Comparison of ENCODE assay signal across 8 mouse cellular contexts in genomic region chr3:121968621-121969020, GRCm38 (mm10). TPM values are rescaled to one million over a fixed set of nuclear protein-coding genes. Genes with fewer than 3 reads are reported as not detected.
DNase-seq lines count a peak whose midpoint lies in the region; ATAC-seq and TF ChIP-seq lines count a peak whose summit lies in the region.

No protein-coding gene starts in this region.

- no peaks in the 10 kb centered on the region for H3K9me3 ChIP-seq in erythroblast, embryonic 14.5 days (ENCODE audit: control insufficient read depth, low read length)
- H3K9me3 ChIP-seq in lung, embryonic 14.5 days (ENCODE audit: low read depth, low read length), result no peaks in the 10 kb centered on the region
- no peaks in the 10 kb centered on the region for H3K9me3 ChIP-seq in stomach, embryonic 15.5 days

- ATAC-seq in erythroblast, adult 5-6 weeks (replicated peaks; ENCODE audit: low FRiP score, poor library complexity, severe bottlenecking), result no peak
- no peak for ATAC-seq in lung, embryonic 14.5 days (ENCODE audit: insufficient read depth)
- ATAC-seq in stomach, embryonic 15.5 days (ENCODE audit: insufficient read depth, low FRiP score, low read depth), result no peak

- 8% methylated on average over 8 of the region's 8 CpGs for WGBS in kidney, adult 2 months
- 3% methylated on average over 8 of the region's 8 CpGs for WGBS in lung, embryonic 14.5 days
- 17% methylated on average over 8 of the region's 8 CpGs for WGBS in stomach, embryonic 15.5 days

- H3K4me2 ChIP-seq in lung, embryonic 14.5 days, result peak overlapping the region; percentile 79
- H3K4me2 ChIP-seq in stomach, embryonic 15.5 days, result peak overlapping the region; percentile 61

- H3K9ac ChIP-seq in lung, embryonic 14.5 days, result peak overlapping the region; percentile 56
- H3K9ac ChIP-seq in stomach, embryonic 15.5 days, result 0 out of 2 replicates have a peak overlapping the region, but pooled peaks have one; percentile 16

- TF ChIP-seq CTCF in kidney, adult 2 months (conservative IDR thresholded peaks at IDR 0.05; ENCODE audit: insufficient read depth, insufficient read length, low read depth, low read length), result no peak
- TF ChIP-seq CTCF in lung, embryonic 14.5 days (IDR thresholded peaks at IDR 0.05; ENCODE audit: low read depth), result no peak

- TF ChIP-seq POLR2A in kidney, adult 2 months (IDR thresholded peaks at IDR 0.05; ENCODE audit: low read depth, low read length), result no peak

- H3K4me3 ChIP-seq in erythroblast, embryonic 14.5 days (replicated peaks), result peak overlapping the region; percentile 75
- peak overlapping the region; percentile 69 for H3K4me3 ChIP-seq in kidney, adult 2 months (ENCODE audit: insufficient read depth, low read depth, low read length)
- H3K4me3 ChIP-seq in lung, embryonic 14.5 days (ENCODE audit: low read depth, low read length), result peak overlapping the region; percentile 53
- peak overlapping the region; percentile 58 for H3K4me3 ChIP-seq in stomach, embryonic 15.5 days (replicated peaks)

- no peaks in the 10 kb centered on the region for H3K27me3 ChIP-seq in erythroblast, embryonic 14.5 days (ENCODE audit: control insufficient read depth)
- no peaks in the 10 kb centered on the region for H3K27me3 ChIP-seq in kidney, adult 2 months (replicated peaks; ENCODE audit: control insufficient read depth, insufficient read depth, low read length)
- H3K27me3 ChIP-seq in lung, embryonic 14.5 days (ENCODE audit: insufficient read depth, low read length), result no peaks in the 10 kb centered on the region
- no peaks in the 10 kb centered on the region for H3K27me3 ChIP-seq in stomach, embryonic 15.5 days (replicated peaks)

- no peaks in the 10 kb centered on the region for H3K36me3 ChIP-seq in erythroblast, embryonic 14.5 days (ENCODE audit: control insufficient read depth)
- no peaks in the 10 kb centered on the region for H3K36me3 ChIP-seq in kidney, adult 2 months (ENCODE audit: control insufficient read depth, insufficient read depth, low read length)
- no peaks in the 10 kb centered on the region for H3K36me3 ChIP-seq in lung, embryonic 14.5 days (ENCODE audit: insufficient read depth)
- no peaks in the 10 kb centered on the region for H3K36me3 ChIP-seq in stomach, embryonic 15.5 days

- H3K4me1 ChIP-seq in erythroblast, embryonic 14.5 days (ENCODE audit: control insufficient read depth), result peaks cover 19% of the 10 kb centered on the region
- H3K4me1 ChIP-seq in kidney, adult 2 months (ENCODE audit: control insufficient read depth, insufficient read depth, low read length), result peaks cover 5% of the 10 kb centered on the region; the same call in 1 of the 2 replicates
- peaks cover 2% of the 10 kb centered on the region; the same call in 1 of the 2 replicates for H3K4me1 ChIP-seq in lung, embryonic 14.5 days (ENCODE audit: insufficient read depth)
- H3K4me1 ChIP-seq in stomach, embryonic 15.5 days, result 0 out of 2 replicates have a peak, but pooled peaks cover 7% of the 10 kb centered on the region

- H3K27ac ChIP-seq in kidney, adult 2 months (ENCODE audit: insufficient read depth, low read depth, low read length), result peak overlapping the region; percentile 85
- 0 out of 2 replicates have a peak overlapping the region, but pooled peaks have one; percentile 13 for H3K27ac ChIP-seq in lung, embryonic 14.5 days (ENCODE audit: low read depth)
- peak overlapping the region; percentile 40; the same call in 1 of the 2 replicates for H3K27ac ChIP-seq in stomach, embryonic 15.5 days

- DNase-seq in adrenal gland, postnatal 36 days, result peak; percentile 58 to 72
- peak; percentile 69 to 81 for DNase-seq in heart, adult 18-20 months
- DNase-seq in kidney, adult 2 months, result peak; percentile 83
- DNase-seq in lung, embryonic 14.5 days, result peak; percentile 69
- DNase-seq in layer of hippocampus, adult 9-11 months, result no peak

RNA-seq across cellular contexts. Expression of gene Arhgap29, which starts 16.3 kb away (rescaled TPM):
- 0.01 TPM in 1 of 2 replicates, not detected in the other for polyA plus RNA-seq in erythroblast, embryonic 14.5 days (2012)
- 0.19 TPM in 1 of 2 replicates, not detected in the other for total RNA-seq in erythroblast, adult 5-6 weeks (2015; ENCODE audit: low replicate concordance)
- 0.51 TPM in 1 of 2 replicates, not detected in the other for total RNA-seq in erythroblast, adult 5-6 weeks (2017; ENCODE audit: low replicate concordance)
- 10 to 100 TPM; 60.2 to 60.4 TPM for total RNA-seq in adrenal gland, postnatal 36 days (2021)
- 10 to 100 TPM; 34.8 to 41.2 TPM for total RNA-seq in heart, adult 18-20 months (2021)
- polyA plus RNA-seq in kidney, adult 2 months (2012; rRNA removed), result 28.4 and 31.7 TPM in 2 replicates
- polyA plus RNA-seq in lung, embryonic 14.5 days (2014; fragmentation: Nextera tagmentation; extraction: Ambion mirVana), result 66.2 and 71.3 TPM in 2 replicates
- polyA plus RNA-seq in stomach, embryonic 15.5 days (2015; fragmentation: Nextera tagmentation; extraction: Ambion mirVana), result 39.4 and 42.8 TPM in 2 replicates

Comparison
In these comparisons a context has a peak if more than half of its experiments do, and no peak if none do; other contexts are left out.
1. H3K27ac ChIP-seq: peak in every context shown above with its lines; median percentile 85 in kidney, adult 2 months; 40 in stomach, embryonic 15.5 days; 13 in lung, embryonic 14.5 days.
2. RNA of gene Arhgap29, which starts 16.3 kb away (polyA plus RNA-seq): 66.2 to 71.3 TPM in lung, embryonic 14.5 days, 39.4 to 42.8 TPM in stomach, embryonic 15.5 days and 28.4 to 31.7 TPM in kidney, adult 2 months; 0.01 TPM in erythroblast, embryonic 14.5 days; every median in the first group is over 10 times any median in the second.
3. Peak in every context shown above with its lines, with median percentiles within 50 percentile points of each other: H3K4me3 ChIP-seq.